Mouse (Mus musculus) heart, postnatal 4 days (tissue): ENCODE data around the gene Gm3317. TPM values are rescaled to one million over a fixed set of nuclear protein-coding genes. Genes with fewer than 3 reads are reported as not detected.
"Not testable (repeated sequence)": the region's sequence is repeated elsewhere in the genome, so short reads cannot be mapped to it uniquely, and the experiment has no call there.

Experiments used
- DNase-seq: peaks from one replicate; pipeline ENCODE4 v3.0.0; 2021
- total RNA-seq, 2 experiments: library from RNA; stranded (reverse); gene quantifications; 2 replicates each; pipeline ENCODE4 v1.2.3; 2021

Gene Gm3317
- total RNA-seq: not detected

- not testable (repeated sequence) for DNase-seq
Measured at GRCm38 (mm10) chr14:5164235-5164634, at the start of gene Gm3317. Gene Gm3317 (plus strand): TSS chr14:5164535.

GRCm38 (mm10) chr14:5131219-5131618 lies 33.1 kb upstream of the Gm3317 start, which contains the start of gene Gm8279:
Gene Gm8279 (plus strand): TSS chr14:5131519.
- not testable (repeated sequence) for DNase-seq

- not testable (repeated sequence) for DNase-seq
Measured at GRCm38 (mm10) chr14:5185493-5185892, 21.2 kb downstream of the Gm3317 start, which contains the start of gene Gm8271. Gene Gm8271 (plus strand): TSS chr14:5185793.

Other genes starting within 250 kb of the Gm3317 start
- not detected for gene Gm8297, start 180.6 kb upstream of the Gm3317 start, total RNA-seq
- not detected for gene Gm3298, start 148.6 kb upstream of the Gm3317 start, total RNA-seq
- gene 4930555G01Rik, start 113.9 kb upstream of the Gm3317 start, total RNA-seq: not detected
- under 1 TPM in 1 of 2 experiments, not detected in 1; 0.52 TPM for gene Gm8281, start 93.5 kb upstream of the Gm3317 start, total RNA-seq
- gene Gm8279, start 33.0 kb upstream of the Gm3317 start, total RNA-seq: not detected
- gene Gm8271, start 21.3 kb downstream of the Gm3317 start, total RNA-seq: not detected
- gene Gm3526, start 96.0 kb downstream of the Gm3317 start, total RNA-seq: not detected
- not detected for gene Gm3542, start 170.4 kb downstream of the Gm3317 start, total RNA-seq
- under 1 TPM in 1 of 2 experiments, not detected in 1; 0.16 TPM for gene Gm3500, start 224.5 kb downstream of the Gm3317 start, total RNA-seq